Mouse (Mus musculus) layer of hippocampus, adult 11-12 months (tissue): ENCODE data around the gene Igf2r.

Experiments used
- DNase-seq: peaks from one replicate; pipeline ENCODE4 v3.0.0; 2022; ENCODE audit warnings: low spot score

Gene Igf2r

GRCm38 (mm10) chr17:12671029-12671605, 98.3 kb downstream of the Igf2r start:
- DNase-seq: no peak

GRCm38 (mm10) chr17:12669363-12669679, 100.1 kb downstream of the Igf2r start:
- no peak for DNase-seq

- DNase-seq: no peak
Observed at GRCm38 (mm10) chr17:12668478-12669362, 100.7 kb downstream of the Igf2r start.

GRCm38 (mm10) chr17:12664156-12664555, 105.3 kb downstream of the Igf2r start:
- no peak for DNase-seq

GRCm38 (mm10) chr17:12660572-12661260, 108.7 kb downstream of the Igf2r start:
- DNase-seq: peak; percentile 44

GRCm38 (mm10) chr17:12659233-12659632, 110.2 kb downstream of the Igf2r start:
- no peak for DNase-seq

GRCm38 (mm10) chr17:12658784-12659183, 110.7 kb downstream of the Igf2r start:
- DNase-seq: no peak

- DNase-seq: no peak
Observed at GRCm38 (mm10) chr17:12655826-12656225, 113.6 kb downstream of the Igf2r start.

- peak; percentile 16 for DNase-seq
Observed at GRCm38 (mm10) chr17:12654061-12654460, 115.4 kb downstream of the Igf2r start.

GRCm38 (mm10) chr17:12652604-12653003, 116.9 kb downstream of the Igf2r start:
- no peak for DNase-seq

- DNase-seq: no peak
Observed at GRCm38 (mm10) chr17:12645461-12645860, 124.0 kb downstream of the Igf2r start.

GRCm38 (mm10) chr17:12641087-12641486, 128.4 kb downstream of the Igf2r start:
- DNase-seq: no peak

GRCm38 (mm10) chr17:12639585-12639984, 129.9 kb downstream of the Igf2r start:
- DNase-seq: no peak

GRCm38 (mm10) chr17:12634814-12635213, 134.7 kb downstream of the Igf2r start:
- no peak for DNase-seq
